Mouse (Mus musculus) hindbrain, embryonic 15.5 days (tissue): ENCODE data around the gene Zfhx3. TPM values are rescaled to one million over a fixed set of nuclear protein-coding genes. Genes with fewer than 3 reads are reported as not detected.
A peak's percentile ranks its signal among the peaks of the same experiment; 100 is the strongest.

Experiments
- ATAC-seq: fragments of 200-750 bp; cut with Nextera tagmentation; 2 replicates; pipeline ENCODE4 v1.8.0; 2017; ENCODE audit warnings: low read depth, moderate number of reproducible peaks, moderate TSS enrichment; ENCODE audit not compliant: low FRiP score
- H3K27ac ChIP-seq: fragments of 300-500 bp; sonication (generic); replicated peaks from 2 replicates; pipeline ENCODE4 v1.5.1; 2015; ENCODE audit warnings: mild to moderate bottlenecking, inconsistent platforms
- H3K27me3 ChIP-seq: fragments of 300-500 bp; sonication (generic); 2 replicates; pipeline ENCODE4 v1.6.1; 2015; ENCODE audit warnings: control low read depth, inconsistent platforms
- H3K36me3 ChIP-seq: fragments of 300-500 bp; sonication (generic); 2 replicates; pipeline ENCODE4 v1.6.1; 2015; ENCODE audit warnings: control low read depth, inconsistent platforms
- H3K4me1 ChIP-seq: fragments of 300-500 bp; sonication (generic); replicated peaks from 2 replicates; pipeline ENCODE4 v1.6.1; 2015; ENCODE audit warnings: control low read depth, inconsistent platforms
- H3K4me2 ChIP-seq: fragments of 300-500 bp; sonication (generic); 2 replicates; pipeline ENCODE4 v1.6.1; 2015; ENCODE audit warnings: moderate library complexity, mild to moderate bottlenecking, inconsistent platforms
- H3K4me3 ChIP-seq: fragments of 300-500 bp; sonication (generic); 2 replicates; pipeline ENCODE4 v1.5.1; 2015; ENCODE audit warnings: mild to moderate bottlenecking, inconsistent platforms
- H3K9ac ChIP-seq: fragments of 300-500 bp; sonication (generic); 2 replicates; pipeline ENCODE4 v1.6.1; 2015; ENCODE audit warnings: inconsistent platforms
- H3K9me3 ChIP-seq: fragments of 300-500 bp; sonication (generic); 2 replicates; pipeline ENCODE4 v1.6.1; 2016; ENCODE audit warnings: control low read depth, inconsistent platforms
- WGBS: fragments of 180-500 bp; shearing (Covaris S2); methylation state at CpG from one replicate; pipeline ENCODE4 v1.1.7; 2015; 5-methylcytosine and 5-hydroxymethylcytosine counted together
- polyA plus RNA-seq: library from polyadenylated mRNA; unstranded; fragments of >200 nt; fragmentation: Nextera tagmentation; extraction: Ambion mirVana; gene quantifications from 2 replicates; pipeline ENCODE4 v1.2.1, GENCODE M21; 2015

Gene Zfhx3
- polyA plus RNA-seq, 1 experiment from 2014 or later = 23.5 TPM

GRCm38 (mm10) chr8:108714636-108715415 is 772.4 kb downstream of the Zfhx3 start:
- peak overlapping the region; percentile 62 for H3K4me3 ChIP-seq
- peak overlapping the region; percentile 77 for H3K9ac ChIP-seq
- H3K36me3 ChIP-seq = no peaks in the 10 kb centered on the region
- no peaks in the 10 kb centered on the region for H3K9me3 ChIP-seq
- ATAC-seq = peak; percentile 85
- peak overlapping the region; percentile 93 for H3K27ac ChIP-seq
- H3K4me2 ChIP-seq = peak overlapping the region; percentile 96
- H3K27me3 ChIP-seq = peaks cover 12% of the 10 kb centered on the region
- H3K4me1 ChIP-seq = peaks cover 69% of the 10 kb centered on the region
- under 1% methylated on average over 49 of the region's 84 CpGs for WGBS

GRCm38 (mm10) chr8:108715416-108715948 is 773.0 kb downstream of the Zfhx3 start:
- peaks cover 12% of the 10 kb centered on the region for H3K27me3 ChIP-seq
- ATAC-seq = no peak
- H3K4me3 ChIP-seq = peak overlapping the region; percentile 62
- peaks cover 66% of the 10 kb centered on the region for H3K4me1 ChIP-seq
- no peaks in the 10 kb centered on the region for H3K36me3 ChIP-seq
- peak overlapping the region; percentile 93 for H3K27ac ChIP-seq
- H3K4me2 ChIP-seq = peak overlapping the region; percentile 96
- H3K9ac ChIP-seq = peak overlapping the region; percentile 77
- no peaks in the 10 kb centered on the region for H3K9me3 ChIP-seq
- WGBS = 12% methylated on average over 11 of the region's 11 CpGs

GRCm38 (mm10) chr8:108716291-108716811 is 773.9 kb downstream of the Zfhx3 start:
- peak overlapping the region; percentile 62 for H3K4me3 ChIP-seq
- H3K36me3 ChIP-seq = no peaks in the 10 kb centered on the region
- no peak for ATAC-seq
- H3K27me3 ChIP-seq = peaks cover 12% of the 10 kb centered on the region
- WGBS = 51% methylated on average over 7 of the region's 7 CpGs
- H3K9me3 ChIP-seq = no peaks in the 10 kb centered on the region
- H3K9ac ChIP-seq = peak overlapping the region; percentile 77
- peak overlapping the region; percentile 96 for H3K4me2 ChIP-seq
- peak overlapping the region; percentile 93; the same call in 1 of the 2 replicates for H3K27ac ChIP-seq
- peaks cover 66% of the 10 kb centered on the region for H3K4me1 ChIP-seq

DNA sequence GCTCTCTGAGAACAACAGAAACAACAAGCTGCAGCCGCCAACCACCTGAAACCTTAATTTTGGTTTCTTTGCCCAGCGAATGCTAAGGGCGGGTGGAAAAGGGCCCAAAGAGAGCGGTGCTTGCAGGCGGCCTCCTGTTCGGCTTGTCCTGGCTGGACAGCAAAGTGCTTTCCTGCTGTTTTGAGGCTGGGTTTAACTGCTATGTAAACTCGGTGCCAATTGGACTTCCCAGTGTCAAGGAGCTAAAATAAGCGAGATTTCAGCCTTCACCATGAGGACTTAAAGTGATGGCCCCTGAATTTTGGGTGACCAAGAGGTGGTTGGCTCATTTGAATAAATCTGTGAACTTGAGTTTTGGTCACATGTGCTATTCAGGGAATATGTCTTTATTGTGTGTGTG is 775.1 kb downstream of the Zfhx3 start:
- Histone ChIP-seq H3K9ac (peak overlapping the region; percentile 10; the same call in 1 of the 2 replicates), H3K27ac (no peak overlapping the region), H3K4me1 (peaks cover 66% of the 10 kb centered on the region), H3K4me2 (peak overlapping the region; percentile 96), H3K36me3 (no peaks in the 10 kb centered on the region), H3K4me3 (peak overlapping the region; percentile 62), H3K27me3 (peaks cover 16% of the 10 kb centered on the region), H3K9me3 (no peaks in the 10 kb centered on the region)
- WGBS = 34% methylated on average over 8 of the region's 8 CpGs
- no peak for ATAC-seq

DNA sequence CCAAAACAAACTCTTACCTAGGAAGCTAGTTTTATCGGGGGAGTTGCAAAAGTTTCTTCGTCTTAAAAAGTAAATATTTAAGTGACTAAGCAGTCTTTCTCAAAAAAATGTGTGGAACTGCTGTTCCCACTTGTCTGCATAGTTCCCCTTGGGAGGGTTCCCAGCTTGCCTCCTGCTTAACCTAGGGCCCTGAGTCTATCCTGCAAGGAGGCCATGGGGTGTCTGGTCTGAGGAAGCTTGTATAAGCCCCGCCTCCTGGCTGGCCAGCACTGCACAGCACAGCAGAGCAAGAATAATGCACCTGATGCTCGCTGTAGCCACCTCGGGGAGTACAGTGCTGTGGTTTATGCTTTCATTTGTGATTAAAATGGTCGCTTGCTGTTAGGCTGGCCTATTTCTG is 775.6 kb downstream of the Zfhx3 start:
- peak overlapping the region; percentile 96 for H3K4me2 ChIP-seq
- peak overlapping the region; percentile 5; the same call in 1 of the 2 replicates for H3K9ac ChIP-seq
- peak overlapping the region; percentile 22 for H3K4me3 ChIP-seq
- H3K27ac ChIP-seq = peak overlapping the region; percentile 20; the same call in 1 of the 2 replicates
- H3K4me1 ChIP-seq = peaks cover 66% of the 10 kb centered on the region
- no peaks in the 10 kb centered on the region for H3K9me3 ChIP-seq
- 41% methylated on average over 6 of the region's 6 CpGs for WGBS
- H3K36me3 ChIP-seq = no peaks in the 10 kb centered on the region
- no peak for ATAC-seq
- H3K27me3 ChIP-seq = peaks cover 16% of the 10 kb centered on the region

DNA sequence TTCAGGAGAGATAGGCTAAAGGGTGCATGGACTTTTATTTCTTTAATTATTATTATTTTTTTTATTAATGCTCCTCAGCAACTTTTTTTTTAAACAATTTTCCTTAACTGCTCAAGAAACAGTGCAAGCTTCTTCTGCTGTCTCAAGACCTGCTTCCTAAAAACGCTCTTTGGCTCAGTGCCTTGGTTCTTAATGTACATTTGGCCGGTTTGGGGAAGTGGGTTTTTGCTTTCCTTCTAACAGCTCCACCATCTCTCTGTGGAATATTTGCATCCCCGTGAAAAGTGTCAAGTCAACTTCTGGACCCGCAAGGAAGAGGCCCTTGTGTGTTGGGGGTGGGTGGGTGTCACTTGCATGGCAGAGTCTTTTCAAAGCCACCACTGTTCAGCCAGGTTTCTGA is 778.4 kb downstream of the Zfhx3 start:
- Histone ChIP-seq H3K4me2 (no peak overlapping the region), H3K36me3 (no peaks in the 10 kb centered on the region), H3K4me1 (peaks cover 56% of the 10 kb centered on the region), H3K4me3 (no peak overlapping the region), H3K27ac (no peak overlapping the region), H3K9ac (no peak overlapping the region), H3K9me3 (no peaks in the 10 kb centered on the region), H3K27me3 (peaks cover 24% of the 10 kb centered on the region)
- no peak for ATAC-seq
- WGBS = 63% methylated on average over 4 of the region's 4 CpGs

- no peak overlapping the region for H3K4me2 ChIP-seq
- H3K4me1 ChIP-seq = peaks cover 43% of the 10 kb centered on the region
- WGBS = 11% methylated on average over 8 of the region's 8 CpGs
- H3K9me3 ChIP-seq = no peaks in the 10 kb centered on the region
- ATAC-seq = peak; percentile 65; the same call in 1 of the 2 replicates
- no peak overlapping the region for H3K27ac ChIP-seq
- peaks cover 25% of the 10 kb centered on the region for H3K27me3 ChIP-seq
- H3K4me3 ChIP-seq = no peak overlapping the region
- H3K36me3 ChIP-seq = no peaks in the 10 kb centered on the region
- H3K9ac ChIP-seq = no peak overlapping the region
Measured at GRCm38 (mm10) chr8:108722671-108723513, 780.4 kb downstream of the Zfhx3 start.

- WGBS = 31% methylated on average over 11 of the region's 11 CpGs
- Histone ChIP-seq H3K9me3 (no peaks in the 10 kb centered on the region), H3K4me1 (peaks cover 37% of the 10 kb centered on the region), H3K27ac (no peak overlapping the region), H3K27me3 (peaks cover 23% of the 10 kb centered on the region), H3K36me3 (no peaks in the 10 kb centered on the region), H3K4me2 (no peak overlapping the region), H3K4me3 (no peak overlapping the region), H3K9ac (no peak overlapping the region)
- ATAC-seq = no peak
Measured at GRCm38 (mm10) chr8:108723636-108724035, 781.2 kb downstream of the Zfhx3 start.

DNA sequence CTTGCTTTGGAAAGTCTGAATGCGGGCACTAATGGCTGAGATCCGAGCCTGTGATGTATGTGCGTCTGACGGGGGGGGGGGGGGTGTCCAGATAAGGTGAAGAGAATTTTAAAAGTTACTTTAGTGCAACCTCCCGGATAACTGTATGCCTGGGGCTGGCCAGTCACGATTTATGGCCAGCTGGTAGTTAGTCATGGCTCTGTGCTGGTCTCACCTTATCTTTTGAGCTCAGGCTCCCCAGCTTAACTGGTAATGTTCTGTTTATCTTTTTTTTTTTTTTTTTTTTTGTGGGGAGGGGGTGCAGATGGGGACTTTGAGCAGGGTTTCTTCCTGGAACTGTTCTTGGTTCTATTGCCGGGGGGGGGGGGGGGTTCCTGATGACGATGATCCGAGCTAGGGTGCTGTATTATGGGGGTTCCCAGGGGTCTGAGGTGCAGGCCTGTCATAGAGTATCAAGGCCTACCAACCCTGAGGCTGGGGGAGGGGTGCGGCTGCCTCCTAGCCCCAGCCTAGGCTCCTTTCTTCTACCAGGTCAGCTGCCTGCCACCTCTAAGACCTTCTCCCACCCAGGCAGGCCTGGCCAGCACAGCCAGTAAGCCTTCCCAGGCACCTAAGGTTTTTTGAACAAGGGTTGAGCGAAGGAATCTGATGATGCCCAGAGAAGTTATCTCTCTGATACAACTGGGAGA is 782.5 kb downstream of the Zfhx3 start:
- Histone ChIP-seq H3K4me1 (peaks cover 47% of the 10 kb centered on the region), H3K27ac (no peak overlapping the region), H3K4me3 (no peak overlapping the region), H3K9me3 (no peaks in the 10 kb centered on the region), H3K9ac (no peak overlapping the region), H3K27me3 (peaks cover 27% of the 10 kb centered on the region), H3K4me2 (no peak overlapping the region), H3K36me3 (no peaks in the 10 kb centered on the region)
- 34% methylated on average over 11 of the region's 11 CpGs for WGBS
- ATAC-seq = no peak

- peaks cover 53% of the 10 kb centered on the region for H3K4me1 ChIP-seq
- H3K9me3 ChIP-seq = no peaks in the 10 kb centered on the region
- no peak overlapping the region for H3K4me2 ChIP-seq
- no peak overlapping the region for H3K9ac ChIP-seq
- 56% methylated on average over 10 of the region's 10 CpGs for WGBS
- no peak overlapping the region for H3K4me3 ChIP-seq
- H3K36me3 ChIP-seq = no peaks in the 10 kb centered on the region
- ATAC-seq = no peak
- H3K27ac ChIP-seq = no peak overlapping the region
- H3K27me3 ChIP-seq = peaks cover 27% of the 10 kb centered on the region
Measured at GRCm38 (mm10) chr8:108725631-108726030, 783.2 kb downstream of the Zfhx3 start.

GRCm38 (mm10) chr8:108726541-108727241 is 784.2 kb downstream of the Zfhx3 start:
- Histone ChIP-seq H3K4me2 (no peak overlapping the region), H3K27me3 (peaks cover 26% of the 10 kb centered on the region), H3K27ac (no peak overlapping the region), H3K4me1 (peaks cover 50% of the 10 kb centered on the region), H3K4me3 (no peak overlapping the region), H3K9me3 (no peaks in the 10 kb centered on the region), H3K9ac (no peak overlapping the region), H3K36me3 (no peaks in the 10 kb centered on the region)
- ATAC-seq = no peak; the same call in 1 of the 2 replicates
- 8% methylated on average over 12 of the region's 12 CpGs for WGBS
